14 mouse cellular contexts compared by ENCODE assay signal in genomic region chr3:20142576-20142975, GRCm38 (mm10).
"Had no signal": no experiment of that assay in that cellular context is flagged by ENCODE, and none has a peak within 500 bp of the region (broad histone marks: within the 10 kb centered on the region; RNA-seq: fewer than 3 reads in every experiment).

No protein-coding gene starts in this region.

- H3K27ac ChIP-seq: limb, embryonic 13.5 days; liver, embryonic 12.5 days; liver, embryonic 15.5 days; lung, embryonic 15.5 days had no signal

- H3K4me1 ChIP-seq: liver, embryonic 15.5 days had no signal

- ATAC-seq: liver, embryonic 12.5 days had no signal

- H3K9ac ChIP-seq: limb, embryonic 13.5 days; liver, embryonic 12.5 days; liver, embryonic 15.5 days; lung, embryonic 15.5 days had no signal

- H3K27me3 ChIP-seq: limb, embryonic 13.5 days; liver, embryonic 12.5 days; liver, embryonic 15.5 days; lung, embryonic 15.5 days had no signal

- H3K4me3 ChIP-seq: layer of hippocampus, adult 2 months; limb, embryonic 10.5 days; limb, embryonic 13.5 days; liver, embryonic 12.5 days; liver, embryonic 15.5 days; lung, embryonic 15.5 days had no signal

- DNase-seq: kidney, postnatal 25 days; layer of hippocampus, adult 9-11 months; liver; lung, adult 18-20 months; lung, postnatal 10 days; lung, postnatal 36 days; midbrain, embryonic 14.5 days had no signal

- H3K9me3 ChIP-seq: limb, embryonic 10.5 days; limb, embryonic 13.5 days; liver, embryonic 12.5 days; liver, embryonic 15.5 days; lung, embryonic 15.5 days had no signal

- H3K4me2 ChIP-seq: limb, embryonic 13.5 days; liver, embryonic 12.5 days; liver, embryonic 15.5 days; lung, embryonic 15.5 days; midbrain, embryonic 11.5 days had no signal
